ENCODE assay signal across 12 mouse cellular contexts in the genomic region with DNA sequence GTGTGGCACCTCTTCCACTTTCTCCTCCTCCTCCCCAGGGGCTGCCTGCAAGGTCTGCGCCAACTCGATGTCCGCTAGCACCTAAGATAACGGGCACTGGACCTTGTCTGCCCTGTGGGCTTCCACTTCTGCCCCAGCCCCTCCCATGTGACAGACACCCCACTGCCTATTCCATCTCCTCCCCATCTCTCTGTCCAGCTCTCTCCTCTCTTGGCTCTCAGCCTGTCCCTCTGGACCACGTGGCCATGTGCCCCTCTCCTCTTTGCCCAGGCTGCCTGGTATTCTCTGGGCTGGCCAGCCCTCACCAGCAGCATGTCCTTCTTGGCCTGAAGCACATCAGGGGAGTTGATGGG. TPM values are rescaled to one million over a fixed set of nuclear protein-coding genes. Genes with fewer than 3 reads are reported as not detected.
A peak's percentile ranks its signal among the peaks of the same experiment; 100 is the strongest.
DNase-seq lines count a peak whose midpoint lies in the region; ATAC-seq lines count a peak whose summit lies in the region.
"Had no signal": no experiment of that assay in that cellular context is flagged by ENCODE, and none has a peak within 500 bp of the region (broad histone marks: within the 10 kb centered on the region; RNA-seq: fewer than 3 reads in every experiment).

No protein-coding gene starts in this region.

- H3K9ac ChIP-seq in heart, embryonic 13.5 days, result peak overlapping the region; percentile 44
- no peak overlapping the region for H3K9ac ChIP-seq in heart, embryonic 11.5 days (ENCODE audit: low read depth, low read length)
- H3K9ac ChIP-seq in midbrain, embryonic 16.5 days (ENCODE audit: low read depth, low read length), result no peak overlapping the region
- 0 out of 2 replicates have a peak overlapping the region, but pooled peaks have one; percentile 17 for H3K9ac ChIP-seq in embryonic facial prominence, embryonic 12.5 days
- H3K9ac ChIP-seq: heart, embryonic 15.5 days; lung, embryonic 15.5 days had no signal

- peaks cover 5% of the 10 kb centered on the region; the same call in 1 of the 2 replicates for H3K27me3 ChIP-seq in heart, embryonic 13.5 days (replicated peaks)
- no peaks in the 10 kb centered on the region for H3K27me3 ChIP-seq in heart, embryonic 11.5 days (ENCODE audit: control insufficient read depth, insufficient read depth, low read length)
- peaks cover 14% of the 10 kb centered on the region for H3K27me3 ChIP-seq in midbrain, embryonic 10.5 days (ENCODE audit: low read depth, poor library complexity, severe bottlenecking)
- H3K27me3 ChIP-seq in midbrain, embryonic 16.5 days (ENCODE audit: control insufficient read depth, insufficient read depth, low read depth, low read length), result 0 out of 2 replicates have a peak, but pooled peaks cover 3% of the 10 kb centered on the region
- H3K27me3 ChIP-seq in embryonic facial prominence, embryonic 12.5 days, result no peaks in the 10 kb centered on the region
- H3K27me3 ChIP-seq: heart, embryonic 15.5 days; lung, embryonic 15.5 days had no signal

- DNase-seq in midbrain, embryonic 10.5 days (ENCODE audit: low spot score), result no peak
- peak; percentile 66 for DNase-seq in cerebellum, adult 9-10 months

- H3K36me3 ChIP-seq in heart, embryonic 13.5 days, result no peaks in the 10 kb centered on the region
- no peaks in the 10 kb centered on the region for H3K36me3 ChIP-seq in heart, embryonic 11.5 days (ENCODE audit: control insufficient read depth, insufficient read depth, low read length)
- no peaks in the 10 kb centered on the region for H3K36me3 ChIP-seq in midbrain, embryonic 10.5 days
- no peaks in the 10 kb centered on the region for H3K36me3 ChIP-seq in midbrain, embryonic 16.5 days (ENCODE audit: control insufficient read depth, insufficient read depth, low read length)
- no peaks in the 10 kb centered on the region for H3K36me3 ChIP-seq in embryonic facial prominence, embryonic 12.5 days
- H3K36me3 ChIP-seq: forebrain, embryonic 12.5 days; heart, embryonic 15.5 days; lung, embryonic 15.5 days had no signal

- no peak overlapping the region for H3K4me2 ChIP-seq in heart, embryonic 13.5 days
- no peak overlapping the region for H3K4me2 ChIP-seq in heart, embryonic 11.5 days
- no peak overlapping the region for H3K4me2 ChIP-seq in midbrain, embryonic 16.5 days (ENCODE audit: low read length)
- no peak overlapping the region for H3K4me2 ChIP-seq in embryonic facial prominence, embryonic 12.5 days (replicated peaks)

- H3K27ac ChIP-seq in heart, embryonic 13.5 days (replicated peaks), result no peak overlapping the region
- no peak overlapping the region for H3K27ac ChIP-seq in heart, embryonic 11.5 days (ENCODE audit: low read depth, low read length)
- peak overlapping the region; percentile 84 for H3K27ac ChIP-seq in midbrain, embryonic 10.5 days (replicated peaks)
- H3K27ac ChIP-seq in midbrain, embryonic 16.5 days (ENCODE audit: low read length), result no peak overlapping the region
- H3K27ac ChIP-seq in embryonic facial prominence, embryonic 12.5 days, result no peak overlapping the region
- H3K27ac ChIP-seq: forebrain, embryonic 12.5 days; heart, embryonic 15.5 days; lung, embryonic 15.5 days had no signal

- ATAC-seq in heart, embryonic 13.5 days (ENCODE audit: extremely low read depth, insufficient number of reproducible peaks, low FRiP score, low TSS enrichment), result no peak
- no peak for ATAC-seq in heart, embryonic 11.5 days (replicated peaks; ENCODE audit: insufficient number of reproducible peaks, low FRiP score, low TSS enrichment)
- no peak for ATAC-seq in midbrain, embryonic 16.5 days
- ATAC-seq in embryonic facial prominence, embryonic 12.5 days (ENCODE audit: insufficient number of reproducible peaks, insufficient read depth, low FRiP score, low TSS enrichment), result no peak
- no peak for ATAC-seq in erythroblast, adult 5-6 weeks (replicated peaks; ENCODE audit: low FRiP score, poor library complexity, severe bottlenecking)

- H3K4me3 ChIP-seq in heart, embryonic 13.5 days, result no peak overlapping the region
- H3K4me3 ChIP-seq in heart, embryonic 11.5 days (ENCODE audit: low read depth, low read length), result no peak overlapping the region
- no peak overlapping the region for H3K4me3 ChIP-seq in midbrain, embryonic 10.5 days
- no peak overlapping the region for H3K4me3 ChIP-seq in midbrain, embryonic 16.5 days (ENCODE audit: low read depth, low read length)
- no peak overlapping the region for H3K4me3 ChIP-seq in embryonic facial prominence, embryonic 12.5 days
- H3K4me3 ChIP-seq: forebrain, embryonic 12.5 days; heart, embryonic 15.5 days; lung, embryonic 15.5 days had no signal

- H3K9me3 ChIP-seq in heart, embryonic 13.5 days, result no peaks in the 10 kb centered on the region
- H3K9me3 ChIP-seq in heart, embryonic 11.5 days (replicated peaks; ENCODE audit: control insufficient read depth, low read length), result no peaks in the 10 kb centered on the region
- H3K9me3 ChIP-seq in midbrain, embryonic 10.5 days (replicated peaks), result no peaks in the 10 kb centered on the region
- no peaks in the 10 kb centered on the region for H3K9me3 ChIP-seq in midbrain, embryonic 16.5 days (replicated peaks; ENCODE audit: control insufficient read depth, low read length, poor library complexity, severe bottlenecking)
- H3K9me3 ChIP-seq in embryonic facial prominence, embryonic 12.5 days, result no peaks in the 10 kb centered on the region
- H3K9me3 ChIP-seq: forebrain, embryonic 12.5 days; heart, embryonic 15.5 days; lung, embryonic 15.5 days had no signal

- 79% methylated on average over 5 of the region's 5 CpGs for WGBS in heart, embryonic 13.5 days
- 71% methylated on average over 5 of the region's 5 CpGs for WGBS in heart, embryonic 11.5 days (ENCODE audit: insufficient replicate concordance)
- 76% methylated on average over 5 of the region's 5 CpGs for WGBS in midbrain, embryonic 10.5 days
- WGBS in midbrain, embryonic 16.5 days, result 78% methylated on average over 5 of the region's 5 CpGs
- 80% methylated on average over 5 of the region's 5 CpGs for WGBS in embryonic facial prominence, embryonic 12.5 days

- peaks cover 51% of the 10 kb centered on the region for H3K4me1 ChIP-seq in heart, embryonic 13.5 days
- H3K4me1 ChIP-seq in heart, embryonic 11.5 days (ENCODE audit: control insufficient read depth, insufficient read depth, low read length), result peaks cover 33% of the 10 kb centered on the region
- peaks cover 79% of the 10 kb centered on the region for H3K4me1 ChIP-seq in midbrain, embryonic 10.5 days
- peaks cover 10% of the 10 kb centered on the region for H3K4me1 ChIP-seq in midbrain, embryonic 16.5 days (ENCODE audit: control insufficient read depth, insufficient read depth, low read length)
- peaks cover 42% of the 10 kb centered on the region for H3K4me1 ChIP-seq in embryonic facial prominence, embryonic 12.5 days

RNA-seq across cellular contexts. Expression of gene Rrp9, which starts 2.0 kb away (rescaled TPM):
- polyA plus RNA-seq in heart, embryonic 13.5 days (2015; fragmentation: Nextera tagmentation; extraction: Ambion mirVana), result 29.2 and 29.7 TPM in 2 replicates
- 31.3 and 32.9 TPM in 2 replicates for polyA plus RNA-seq in heart, embryonic 11.5 days (2014; fragmentation: Nextera tagmentation; extraction: Ambion mirVana)
- polyA plus RNA-seq in midbrain, embryonic 10.5 days (2016; fragmentation: Nextera tagmentation; extraction: Ambion mirVana), result 69.9 and 74.9 TPM in 2 replicates
- polyA plus RNA-seq in midbrain, embryonic 16.5 days (2015; fragmentation: Nextera tagmentation; extraction: Ambion mirVana), result 48.3 and 48.5 TPM in 2 replicates
- polyA plus RNA-seq in embryonic facial prominence, embryonic 12.5 days (2016; fragmentation: Nextera tagmentation; extraction: Ambion mirVana), result 52.8 and 57.9 TPM in 2 replicates
- 3.5 and 4.6 TPM in 2 replicates for total RNA-seq in erythroblast, adult 5-6 weeks (2015; ENCODE audit: low replicate concordance)
- total RNA-seq in erythroblast, adult 5-6 weeks (2017; ENCODE audit: low replicate concordance), result 5.7 and 6.4 TPM in 2 replicates

RNA-seq across cellular contexts. Expression of gene Parp3, which starts 3.0 kb away (rescaled TPM):
- polyA plus RNA-seq in heart, embryonic 13.5 days (2015; fragmentation: Nextera tagmentation; extraction: Ambion mirVana), result 1.2 and 1.6 TPM in 2 replicates
- polyA plus RNA-seq in heart, embryonic 11.5 days (2014; fragmentation: Nextera tagmentation; extraction: Ambion mirVana), result 1.0 and 1.9 TPM in 2 replicates
- 1.9 and 2.7 TPM in 2 replicates for polyA plus RNA-seq in midbrain, embryonic 10.5 days (2016; fragmentation: Nextera tagmentation; extraction: Ambion mirVana)
- 0.73 and 0.89 TPM in 2 replicates for polyA plus RNA-seq in midbrain, embryonic 16.5 days (2015; fragmentation: Nextera tagmentation; extraction: Ambion mirVana)
- 3.7 and 4.6 TPM in 2 replicates for polyA plus RNA-seq in embryonic facial prominence, embryonic 12.5 days (2016; fragmentation: Nextera tagmentation; extraction: Ambion mirVana)
- 1.7 and 7.3 TPM in 2 replicates for total RNA-seq in erythroblast, adult 5-6 weeks (2015; ENCODE audit: low replicate concordance)
- 1.4 and 7.4 TPM in 2 replicates for total RNA-seq in erythroblast, adult 5-6 weeks (2017; ENCODE audit: low replicate concordance)

RNA-seq across cellular contexts. Expression of gene Gpr62, which starts 8.0 kb away (rescaled TPM):
- 0.19 and 0.31 TPM in 2 replicates for polyA plus RNA-seq in heart, embryonic 13.5 days (2015; fragmentation: Nextera tagmentation; extraction: Ambion mirVana)
- 0.25 and 0.46 TPM in 2 replicates for polyA plus RNA-seq in heart, embryonic 11.5 days (2014; fragmentation: Nextera tagmentation; extraction: Ambion mirVana)
- polyA plus RNA-seq in midbrain, embryonic 10.5 days (2016; fragmentation: Nextera tagmentation; extraction: Ambion mirVana), result 0.11 and 0.15 TPM in 2 replicates
- 0.78 and 0.98 TPM in 2 replicates for polyA plus RNA-seq in midbrain, embryonic 16.5 days (2015; fragmentation: Nextera tagmentation; extraction: Ambion mirVana)
- 0.62 and 0.70 TPM in 2 replicates for polyA plus RNA-seq in embryonic facial prominence, embryonic 12.5 days (2016; fragmentation: Nextera tagmentation; extraction: Ambion mirVana)
- total RNA-seq in erythroblast, adult 5-6 weeks (2015; ENCODE audit: low replicate concordance), result not detected in 2 replicates
- total RNA-seq in erythroblast, adult 5-6 weeks (2017; ENCODE audit: low replicate concordance), result not detected in 2 replicates

RNA-seq across cellular contexts. Expression of gene Pcbp4, which starts 20.6 kb away (rescaled TPM):
- 82.0 and 85.0 TPM in 2 replicates for polyA plus RNA-seq in heart, embryonic 13.5 days (2015; fragmentation: Nextera tagmentation; extraction: Ambion mirVana)
- polyA plus RNA-seq in heart, embryonic 11.5 days (2014; fragmentation: Nextera tagmentation; extraction: Ambion mirVana), result 77.0 and 80.4 TPM in 2 replicates
- polyA plus RNA-seq in midbrain, embryonic 10.5 days (2016; fragmentation: Nextera tagmentation; extraction: Ambion mirVana), result 385 and 386 TPM in 2 replicates
- polyA plus RNA-seq in midbrain, embryonic 16.5 days (2015; fragmentation: Nextera tagmentation; extraction: Ambion mirVana), result 242 and 262 TPM in 2 replicates
- polyA plus RNA-seq in embryonic facial prominence, embryonic 12.5 days (2016; fragmentation: Nextera tagmentation; extraction: Ambion mirVana), result 213 and 222 TPM in 2 replicates
- total RNA-seq in erythroblast, adult 5-6 weeks (2015; ENCODE audit: low replicate concordance), result not detected in 2 replicates
- not detected in 2 replicates for total RNA-seq in erythroblast, adult 5-6 weeks (2017; ENCODE audit: low replicate concordance)

RNA-seq across cellular contexts. Expression of gene Iqcf1, which starts 26.0 kb away (rescaled TPM):
- not detected in 2 replicates for polyA plus RNA-seq in heart, embryonic 13.5 days (2015; fragmentation: Nextera tagmentation; extraction: Ambion mirVana)
- polyA plus RNA-seq in heart, embryonic 11.5 days (2014; fragmentation: Nextera tagmentation; extraction: Ambion mirVana), result not detected in 2 replicates
- not detected in 2 replicates for polyA plus RNA-seq in midbrain, embryonic 10.5 days (2016; fragmentation: Nextera tagmentation; extraction: Ambion mirVana)
- not detected in 2 replicates for polyA plus RNA-seq in midbrain, embryonic 16.5 days (2015; fragmentation: Nextera tagmentation; extraction: Ambion mirVana)
- polyA plus RNA-seq in embryonic facial prominence, embryonic 12.5 days (2016; fragmentation: Nextera tagmentation; extraction: Ambion mirVana), result not detected in 2 replicates
- total RNA-seq in erythroblast, adult 5-6 weeks (2015; ENCODE audit: low replicate concordance), result not detected in 2 replicates
- not detected in 2 replicates for total RNA-seq in erythroblast, adult 5-6 weeks (2017; ENCODE audit: low replicate concordance)
- total RNA-seq: layer of hippocampus, postnatal 36 days had no signal
- polyA plus RNA-seq: forebrain, embryonic 12.5 days; heart, embryonic 15.5 days; lung, embryonic 15.5 days; thymus, adult 2 months had no signal

Comparison
In these comparisons a context has a peak if more than half of its experiments do, and no peak if none do; other contexts are left out.
1. H3K9ac ChIP-seq: peak in heart, embryonic 13.5 days (single experiment) and embryonic facial prominence, embryonic 12.5 days (single experiment); none in heart, embryonic 11.5 days (single experiment) and midbrain, embryonic 16.5 days (single experiment).